Mouse (Mus musculus): ENCODE data around the gene Vmn1r192.
"Not testable (repeated sequence)": the region's sequence is repeated elsewhere in the genome, so short reads cannot be mapped to it uniquely, and the experiment has no call there.

Gene Vmn1r192

GRCm38 (mm10) chr13:22191041-22191440, at the start of gene Vmn1r192:
TSS of gene Vmn1r192 (minus strand) at chr13:22191141.
- no peak for DNase-seq

DNA sequence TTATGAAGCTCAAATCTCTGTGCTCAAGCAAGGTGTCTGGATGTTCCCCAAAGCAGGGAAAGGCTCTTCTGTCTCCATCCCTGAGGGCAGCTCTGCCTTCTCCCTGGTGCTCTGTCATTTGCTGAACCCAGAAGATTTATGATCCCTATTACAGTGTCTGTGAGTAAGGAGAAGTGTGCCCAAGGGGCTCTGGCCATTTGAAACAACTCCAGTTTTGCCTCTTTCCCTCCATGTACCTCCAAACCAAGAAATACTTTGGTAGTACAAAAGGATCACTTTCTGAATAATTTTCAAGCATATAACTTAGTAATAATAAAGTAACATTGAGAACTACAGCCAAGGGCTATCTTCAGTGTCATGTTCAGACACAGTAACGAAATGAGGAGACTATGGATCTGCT, 32.1 kb upstream of the Vmn1r192 start, which contains the start of gene Vmn1r193:
Vmn1r193 (minus strand) TSS at position 101 of the 400 bp plus-strand sequence.
- not testable (repeated sequence) for DNase-seq

GRCm38 (mm10) chr13:22192756-22193155, 1.8 kb upstream of the Vmn1r192 start:
- DNase-seq, result not testable (repeated sequence)

DNA sequence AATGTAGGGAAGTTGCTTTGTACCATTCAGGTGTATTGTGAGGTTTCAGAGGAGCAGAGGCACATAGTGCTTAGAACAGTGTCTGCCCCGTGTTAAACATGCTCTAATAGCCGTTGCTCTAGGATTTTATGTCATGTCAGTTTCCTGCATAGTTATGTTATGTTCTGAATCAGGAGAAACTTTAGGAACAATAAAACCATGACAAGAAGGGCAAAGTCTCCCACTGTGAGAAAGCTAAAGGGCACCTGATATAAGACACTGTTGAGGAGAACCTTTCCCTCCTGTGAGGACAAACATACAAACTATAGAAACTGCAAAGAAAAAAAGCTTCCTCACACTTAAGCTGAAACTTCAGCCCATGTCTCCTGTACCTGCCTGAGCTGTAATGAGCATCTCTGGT, 556 bp downstream of the Vmn1r192 start:
- DNase-seq, result no peak

- DNase-seq, result no peak
These were observed 1.6 kb downstream of the Vmn1r192 start for GRCm38 (mm10) chr13:22189313-22189712.

- DNase-seq, result no peak
These were observed 7.1 kb downstream of the Vmn1r192 start, which contains the start of gene Vmn1r191 for GRCm38 (mm10) chr13:22183869-22184268. TSS of gene Vmn1r191 (minus strand) at chr13:22183969.

DNA sequence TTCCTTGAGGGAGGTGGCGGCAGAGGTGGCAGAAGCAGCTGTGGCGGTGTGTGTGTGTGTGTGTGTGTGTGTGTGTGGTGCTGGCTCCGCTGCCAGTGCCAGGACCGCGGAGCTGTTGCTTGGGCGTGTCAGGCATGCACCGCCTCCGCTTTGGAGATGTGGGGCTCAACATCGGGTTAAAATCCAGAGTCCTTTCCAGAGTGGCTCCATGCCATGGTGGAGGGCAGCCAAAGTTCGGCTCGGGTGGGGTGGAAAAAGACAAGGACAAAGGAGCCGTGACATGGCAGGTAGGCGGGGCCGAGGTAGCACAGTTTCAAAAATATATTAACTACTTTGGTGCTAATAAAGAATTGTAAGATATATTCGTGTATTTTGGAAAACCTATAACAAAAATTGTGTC, 22.5 kb downstream of the Vmn1r192 start:
- no peak for DNase-seq

DNA sequence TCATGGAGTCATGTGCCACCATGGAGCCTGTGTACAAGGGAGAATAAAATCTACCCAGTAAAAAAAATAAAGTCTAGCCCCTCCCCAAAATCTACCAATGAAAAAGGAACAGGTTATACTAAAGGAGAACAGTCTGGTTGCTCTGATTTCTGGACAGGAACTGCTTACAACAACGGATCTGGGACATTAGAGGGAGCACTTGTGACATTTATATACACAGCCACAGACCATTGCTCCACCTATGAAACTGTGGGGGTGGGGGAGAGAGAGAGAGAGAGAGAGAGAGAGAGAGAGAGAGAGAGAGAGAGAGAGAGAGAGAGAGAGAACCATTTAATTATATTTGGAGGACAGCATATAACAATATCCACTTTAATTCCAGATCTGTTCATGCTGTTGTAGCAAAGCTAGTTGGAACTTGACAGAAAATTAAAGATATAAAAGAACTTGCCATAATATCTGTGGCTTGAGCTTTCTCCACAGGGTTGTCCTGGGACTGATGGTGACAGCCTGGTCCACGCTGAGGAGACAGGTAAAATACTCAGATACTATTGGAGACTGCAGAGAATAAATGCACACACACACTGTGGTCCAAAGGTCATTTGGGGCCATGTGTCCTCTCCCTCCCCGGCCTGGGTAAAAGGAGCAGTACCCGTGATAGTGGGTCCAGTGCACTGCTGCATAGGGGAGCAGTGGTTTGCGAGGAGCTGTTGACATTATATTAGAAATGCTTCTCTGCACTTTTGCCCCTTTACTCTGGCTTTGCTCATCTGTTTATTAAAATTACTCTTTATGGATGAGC, 54.2 kb downstream of the Vmn1r192 start:
- not testable (repeated sequence) for DNase-seq
